Mouse (Mus musculus): ENCODE results near the gene F930015N05Rik.

DNA sequence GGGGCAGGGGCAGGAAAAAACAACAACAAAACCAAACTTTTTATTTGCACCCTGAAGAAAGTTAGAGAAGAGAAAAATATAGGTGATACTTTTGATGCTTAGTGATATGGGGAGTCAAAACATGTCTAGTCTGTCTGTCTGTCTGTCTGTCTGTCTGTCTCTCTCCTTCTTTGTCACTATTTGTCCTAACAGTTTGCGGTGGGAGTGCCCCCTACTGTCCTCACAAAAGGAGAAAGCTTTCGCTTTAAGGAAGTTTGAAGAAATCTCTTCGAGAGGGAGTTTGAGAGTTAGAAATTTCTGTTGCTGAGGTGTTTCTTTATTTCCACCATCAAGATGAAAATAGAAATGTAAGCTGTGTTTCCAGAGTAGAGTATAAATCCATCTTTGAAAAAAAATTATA is 2.5 kb upstream of the F930015N05Rik start:
- TF ChIP-seq CTCF (IDR thresholded peaks at IDR 0.05; ENCODE audit: low read depth), result no peak
- no peak for TF ChIP-seq EP300 (IDR thresholded peaks at IDR 0.05; ENCODE audit: low read depth)

Data from liver, embryonic 14.5 days (tissue).